Mouse (Mus musculus) cerebellum, adult 8-10 months (tissue): ENCODE measurements around the gene Mfap1b.

ENCODE experiments used
- DNase-seq: peaks from one replicate; pipeline ENCODE4 v3.0.0; 2022

Gene Mfap1b

GRCm38 (mm10) chr2:121423166-121423565 lies 50.7 kb downstream of the Mfap1b start:
- DNase-seq = no peak

GRCm38 (mm10) chr2:121418476-121418875 lies 55.4 kb downstream of the Mfap1b start:
- no peak for DNase-seq

DNA sequence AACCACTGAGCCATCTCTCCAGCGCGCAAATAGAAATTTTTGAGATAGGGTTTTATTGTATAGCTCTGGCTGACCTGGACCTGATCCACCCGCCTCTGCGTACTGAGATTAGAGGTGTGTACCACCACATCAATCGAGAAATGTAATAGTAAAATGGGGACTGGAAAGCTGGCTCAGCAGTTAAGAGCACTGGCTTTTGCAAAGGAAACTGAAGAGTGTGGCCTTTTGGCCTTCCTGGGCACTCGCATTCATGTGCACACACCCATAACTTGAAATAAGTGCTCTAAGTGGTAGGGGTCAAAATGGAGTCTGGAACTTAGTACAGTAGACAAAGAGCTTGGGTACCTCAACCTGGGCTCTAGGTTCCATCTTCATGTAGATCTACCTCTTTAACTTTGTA lies 57.5 kb downstream of the Mfap1b start:
- DNase-seq = no peak

GRCm38 (mm10) chr2:121415591-121415990 lies 58.3 kb downstream of the Mfap1b start:
- DNase-seq = no peak

GRCm38 (mm10) chr2:121415103-121415502 lies 58.8 kb downstream of the Mfap1b start:
- no peak for DNase-seq

DNA sequence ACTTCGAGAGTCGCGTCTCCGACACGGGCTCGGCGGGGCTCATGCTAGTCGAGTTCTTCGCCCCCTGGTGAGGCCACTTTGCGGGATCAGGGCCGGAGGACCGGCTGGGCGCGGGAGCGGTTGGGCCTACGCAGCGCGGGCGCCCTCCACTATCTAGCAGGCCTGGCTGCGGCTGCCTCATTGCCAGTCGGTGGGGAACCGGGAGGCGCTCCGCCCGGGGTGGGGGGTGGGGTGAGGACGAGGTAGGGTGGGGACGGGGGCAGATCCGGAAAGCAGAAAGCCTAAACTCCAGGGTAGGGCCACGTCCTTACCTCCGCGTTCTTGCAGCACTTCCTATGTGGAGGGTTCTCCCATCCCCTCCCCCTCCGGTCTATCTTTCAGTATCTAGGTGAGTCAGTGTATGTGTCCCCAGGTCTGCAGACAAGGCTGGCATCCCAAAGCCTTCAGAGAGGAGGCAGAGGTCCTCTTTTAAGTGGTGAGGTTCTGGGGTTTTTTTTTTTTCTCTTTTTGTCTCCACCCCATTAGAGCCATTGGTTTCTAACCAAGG lies 59.7 kb downstream of the Mfap1b start:
- peak; percentile 22 for DNase-seq

DNA sequence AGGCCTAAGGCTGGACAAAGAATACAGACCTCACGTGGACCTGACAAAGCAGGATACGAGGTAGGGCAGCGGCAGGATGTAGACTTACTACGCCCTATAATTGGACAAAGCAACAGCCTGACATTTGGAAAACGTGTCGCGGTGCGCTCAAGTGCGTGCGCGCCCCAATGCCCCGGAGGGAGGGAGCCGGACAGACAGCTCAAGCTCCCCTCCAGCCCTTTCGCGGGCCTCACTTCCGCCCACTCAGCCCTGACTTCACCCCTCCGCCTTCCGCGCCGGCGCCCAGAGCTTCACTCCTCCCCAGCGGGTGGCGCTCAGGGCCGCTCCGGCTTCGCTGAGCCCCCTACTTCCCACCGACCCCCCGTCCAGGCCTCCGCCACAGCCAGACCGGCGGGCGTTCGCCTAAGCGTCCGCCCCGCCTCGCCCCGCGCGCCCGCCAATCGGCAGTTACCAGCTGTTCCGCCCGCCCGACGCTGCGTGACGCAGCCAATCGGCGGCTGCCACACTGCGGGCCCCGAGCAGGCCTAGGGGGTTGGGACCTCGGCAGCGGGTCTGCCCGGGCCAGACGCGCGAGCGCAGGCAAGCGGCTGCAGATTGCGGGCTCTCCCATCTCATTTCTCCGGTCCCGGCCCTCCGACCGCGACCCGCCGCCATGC lies 60.4 kb downstream of the Mfap1b start, which contains the start of the genes Pdia3 and Catsper2:
TSS of gene Pdia3 (plus strand) at position 389 of the 656 bp plus-strand sequence.
TSS of gene Catsper2 (minus strand) at position 406 of the 656 bp plus-strand sequence.
- peak; percentile 93 for DNase-seq

GRCm38 (mm10) chr2:121412843-121413386 lies 61.0 kb downstream of the Mfap1b start:
- no peak for DNase-seq
